Mouse (Mus musculus) ES-Bruce4 (cell line): ENCODE data around the gene Ccl5. TPM values are rescaled to one million over a fixed set of nuclear protein-coding genes. Genes with fewer than 3 reads are reported as not detected.
A peak's percentile ranks its signal among the peaks of the same experiment; 100 is the strongest.

Experiments used
- H3K27ac ChIP-seq: 2 replicates; pipeline ENCODE4 v1.5.1; 2012; ENCODE audit warnings: low read length, inconsistent platforms; ENCODE audit not compliant: insufficient read depth
- H3K27me3 ChIP-seq: 2 replicates; pipeline ENCODE4 v1.6.1; 2012; ENCODE audit warnings: mild to moderate bottlenecking, low read length, inconsistent platforms; ENCODE audit not compliant: control insufficient read depth, poor library complexity, insufficient read depth, severe bottlenecking
- H3K36me3 ChIP-seq: 2 replicates; pipeline ENCODE4 v1.6.1; 2012; ENCODE audit warnings: inconsistent platforms, mild to moderate bottlenecking, low read length, moderate library complexity; ENCODE audit not compliant: control insufficient read depth, poor library complexity, insufficient read depth, severe bottlenecking
- H3K4me1 ChIP-seq: one replicate; pipeline ENCODE4 v1.8.1; 2011; ENCODE audit warnings: low read length; ENCODE audit not compliant: control insufficient read depth, insufficient read depth
- H3K4me3 ChIP-seq: 2 replicates; pipeline ENCODE4 v1.5.1; 2011; ENCODE audit warnings: low read depth, mild to moderate bottlenecking, low read length
- H3K9ac ChIP-seq: 2 replicates; pipeline ENCODE4 v1.6.1; 2012; ENCODE audit warnings: low read depth, mild to moderate bottlenecking, inconsistent platforms; ENCODE audit not compliant: poor library complexity, severe bottlenecking
- H3K9me3 ChIP-seq: replicated peaks from 2 replicates; pipeline ENCODE4 v1.6.1; 2012; ENCODE audit warnings: mild to moderate bottlenecking, low read length, inconsistent platforms; ENCODE audit not compliant: control insufficient read depth, poor library complexity, insufficient read depth, severe bottlenecking
- CTCF ChIP-seq: IDR thresholded peaks from one replicate; pipeline ENCODE4 v1.8.1; 2011; ENCODE audit warnings: low read depth, low read length
- EP300 ChIP-seq: IDR thresholded peaks from 2 replicates; pipeline ENCODE4 v1.6.1; 2011; ENCODE audit warnings: low read depth, low read length; ENCODE audit not compliant: insufficient read depth
- POLR2A ChIP-seq: IDR thresholded peaks from one replicate; pipeline ENCODE4 v1.8.1; 2011; ENCODE audit warnings: low read length; ENCODE audit not compliant: insufficient read depth
- polyA plus RNA-seq: library from polyadenylated mRNA; stranded (reverse); fragments of >200 nt; gene quantifications from 2 replicates; pipeline ENCODE4 v1.2.4, GENCODE M21; 2011; ENCODE audit warnings: low read depth; ENCODE audit not compliant: missing spikeins, insufficient read depth, insufficient read length

Gene Ccl5
- polyA plus RNA-seq, 1 experiment, result not detected

- Histone ChIP-seq H3K36me3 (no peaks in the 10 kb centered on the region), H3K9me3 (no peaks in the 10 kb centered on the region), H3K4me1 (no peaks in the 10 kb centered on the region), H3K27me3 (no peaks in the 10 kb centered on the region), H3K4me3 (no peak overlapping the region), H3K27ac (no peak overlapping the region), H3K9ac (no peak overlapping the region)
- no peak for TF ChIP-seq POLR2A
- no peak for TF ChIP-seq CTCF
- no peak for TF ChIP-seq EP300
Observed at GRCm38 (mm10) chr11:83570189-83570588, 39.9 kb upstream of the Ccl5 start.

GRCm38 (mm10) chr11:83569249-83569648 lies 38.9 kb upstream of the Ccl5 start:
- H3K36me3 ChIP-seq, result no peaks in the 10 kb centered on the region
- no peak overlapping the region for H3K27ac ChIP-seq
- H3K9me3 ChIP-seq, result no peaks in the 10 kb centered on the region
- H3K4me1 ChIP-seq, result no peaks in the 10 kb centered on the region
- no peak overlapping the region for H3K4me3 ChIP-seq
- TF ChIP-seq POLR2A, result no peak
- no peak for TF ChIP-seq EP300
- TF ChIP-seq CTCF, result no peak
- H3K27me3 ChIP-seq, result no peaks in the 10 kb centered on the region
- no peak overlapping the region for H3K9ac ChIP-seq

GRCm38 (mm10) chr11:83568786-83569185 lies 38.5 kb upstream of the Ccl5 start:
- no peaks in the 10 kb centered on the region for H3K4me1 ChIP-seq
- no peak for TF ChIP-seq POLR2A
- TF ChIP-seq EP300, result no peak
- no peak for TF ChIP-seq CTCF
- H3K36me3 ChIP-seq, result no peaks in the 10 kb centered on the region
- H3K27me3 ChIP-seq, result no peaks in the 10 kb centered on the region
- H3K9ac ChIP-seq, result no peak overlapping the region
- no peak overlapping the region for H3K4me3 ChIP-seq
- no peak overlapping the region for H3K27ac ChIP-seq
- no peaks in the 10 kb centered on the region for H3K9me3 ChIP-seq

GRCm38 (mm10) chr11:83568061-83568460 lies 37.7 kb upstream of the Ccl5 start:
- Histone ChIP-seq H3K27ac (no peak overlapping the region), H3K27me3 (no peaks in the 10 kb centered on the region), H3K36me3 (no peaks in the 10 kb centered on the region), H3K9ac (no peak overlapping the region), H3K9me3 (no peaks in the 10 kb centered on the region), H3K4me1 (no peaks in the 10 kb centered on the region), H3K4me3 (no peak overlapping the region)
- TF ChIP-seq CTCF (no peak), EP300 (no peak), POLR2A (no peak)

- H3K27me3 ChIP-seq, result no peaks in the 10 kb centered on the region
- H3K4me3 ChIP-seq, result peak overlapping the region; percentile 39; the same call in 1 of the 2 replicates
- H3K9ac ChIP-seq, result no peak overlapping the region
- H3K36me3 ChIP-seq, result no peaks in the 10 kb centered on the region
- no peaks in the 10 kb centered on the region for H3K9me3 ChIP-seq
- TF ChIP-seq CTCF (no peak), EP300 (no peak), POLR2A (no peak)
- H3K27ac ChIP-seq, result no peak overlapping the region
- H3K4me1 ChIP-seq, result no peaks in the 10 kb centered on the region
Observed at GRCm38 (mm10) chr11:83567311-83567710, 37.0 kb upstream of the Ccl5 start.

GRCm38 (mm10) chr11:83566617-83567016 lies 36.3 kb upstream of the Ccl5 start:
- Histone ChIP-seq H3K4me1 (no peaks in the 10 kb centered on the region), H3K36me3 (no peaks in the 10 kb centered on the region), H3K9ac (no peak overlapping the region), H3K27ac (no peak overlapping the region), H3K4me3 (0 out of 2 replicates have a peak overlapping the region, but pooled peaks have one; percentile 39), H3K9me3 (no peaks in the 10 kb centered on the region), H3K27me3 (no peaks in the 10 kb centered on the region)
- TF ChIP-seq EP300 (no peak), CTCF (no peak), POLR2A (no peak)
